Mouse (Mus musculus) layer of hippocampus, postnatal 14 days (tissue): Measurements from ENCODE around the gene Aldh3b1. TPM values are rescaled to one million over a fixed set of nuclear protein-coding genes. Genes with fewer than 3 reads are reported as not detected.
A peak's percentile ranks its signal among the peaks of the same experiment; 100 is the strongest.
"Not testable (repeated sequence)": the region's sequence is repeated elsewhere in the genome, so short reads cannot be mapped to it uniquely, and the experiment has no call there.

Source experiments
- DNase-seq, 2 experiments: peaks; one replicate each; pipeline ENCODE4 v3.0.0; 2021 to 2022; ENCODE audit warnings: low spot score in 2 of 2, mixed read lengths in 1 of 2
- long read RNA-seq, 2 experiments: library from polyadenylated mRNA; stranded (forward); transcript quantifications; one replicate each; pipeline ENCODE4 v2.0.0; 2021
- total RNA-seq, 2 experiments: library from RNA; stranded (reverse); gene quantifications; 2 replicates each; pipeline ENCODE4 v1.2.3; 2021

The Aldh3b1 gene
- total RNA-seq = 1 to 10 TPM; 2.8 TPM
- long read RNA-seq, experiment 1, partial matches to known transcripts = 0 of 4 reads
- long read RNA-seq, experiment 1, other reads (novel, unspliced or antisense) = 1 of 4 reads
- long read RNA-seq, experiment 2, partial matches to known transcripts = 2 of 4 reads
- long read RNA-seq, experiment 2, other reads (novel, unspliced or antisense) = 0 of 4 reads

DNA sequence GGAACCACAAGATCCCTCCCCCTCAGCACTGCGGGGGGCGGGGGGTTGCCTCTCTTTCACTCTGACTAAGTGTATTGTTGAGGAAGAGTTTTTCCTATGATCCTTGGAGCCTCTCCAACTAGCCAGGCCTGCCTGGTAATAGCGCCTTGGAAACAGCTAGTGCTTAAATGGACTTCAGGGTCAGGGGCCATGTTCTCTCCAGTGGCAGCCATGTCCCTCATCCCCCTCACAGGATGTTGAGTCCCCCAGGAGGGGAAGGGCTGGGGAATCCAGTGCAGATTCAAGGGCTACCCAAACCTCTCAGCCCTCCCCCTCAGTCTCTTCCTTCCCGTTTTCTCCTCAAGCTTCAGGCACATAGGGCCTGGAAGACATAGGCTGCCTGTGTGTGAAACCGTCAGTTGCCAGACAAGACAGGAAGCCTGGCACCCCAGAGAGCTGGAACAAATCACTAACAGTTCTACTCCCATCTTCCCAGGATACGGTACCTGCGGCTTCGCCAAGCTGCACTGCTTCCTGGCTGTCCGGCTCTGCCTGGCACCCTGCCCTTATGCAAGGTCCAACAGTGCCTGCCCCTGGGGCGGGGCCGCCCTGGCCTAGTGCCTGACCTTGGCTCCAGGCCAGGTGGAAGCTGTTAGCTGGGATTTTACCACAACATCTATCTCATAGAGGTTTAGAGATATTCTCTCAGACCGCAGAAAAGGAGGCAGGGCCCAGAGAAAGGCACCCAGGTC, at the start of gene Aldh3b1:
Gene Aldh3b1, minus strand, starts transcription at position 598 of the 731 bp plus-strand sequence.
- peak; percentile 58 to 60 for DNase-seq

DNA sequence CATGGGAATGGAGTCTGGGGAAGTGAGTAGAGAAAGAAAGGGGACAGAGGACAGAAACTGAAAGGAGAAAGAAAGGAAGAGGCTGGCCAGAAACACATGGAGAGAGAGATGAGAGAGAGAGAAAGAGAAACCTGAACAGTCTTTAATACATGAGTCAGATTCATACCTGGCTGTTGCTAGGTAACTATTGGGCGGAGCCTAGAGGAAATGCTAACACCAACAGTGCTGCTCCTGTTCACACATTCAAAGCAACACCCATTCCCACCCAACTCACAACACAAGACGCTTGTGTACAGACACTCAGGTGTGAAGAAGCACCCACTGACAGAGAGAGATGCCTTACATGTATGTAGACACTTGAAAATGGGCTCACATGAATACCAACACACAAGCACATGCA, 46.3 kb upstream of the Aldh3b1 start:
- no peak for DNase-seq

DNA sequence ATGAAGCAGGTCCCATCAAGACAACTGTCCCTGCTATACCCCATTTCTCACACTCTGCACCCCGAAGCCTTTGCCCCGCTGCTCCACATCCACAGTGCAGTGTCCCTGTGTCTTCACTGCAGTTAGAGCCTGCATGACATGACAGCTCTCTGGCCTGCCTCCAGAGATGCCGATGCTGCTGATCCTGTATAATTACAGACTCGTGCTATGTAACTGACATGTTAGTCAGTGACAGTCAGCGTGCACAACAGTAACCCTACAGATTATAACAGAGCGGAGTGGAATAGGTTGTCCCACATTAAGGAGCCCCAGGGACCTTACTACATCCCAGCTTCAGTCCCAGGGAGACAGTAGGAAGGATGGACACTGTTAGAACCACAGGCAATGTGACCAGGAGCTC, 45.0 kb upstream of the Aldh3b1 start:
- not testable (repeated sequence) for DNase-seq

DNA sequence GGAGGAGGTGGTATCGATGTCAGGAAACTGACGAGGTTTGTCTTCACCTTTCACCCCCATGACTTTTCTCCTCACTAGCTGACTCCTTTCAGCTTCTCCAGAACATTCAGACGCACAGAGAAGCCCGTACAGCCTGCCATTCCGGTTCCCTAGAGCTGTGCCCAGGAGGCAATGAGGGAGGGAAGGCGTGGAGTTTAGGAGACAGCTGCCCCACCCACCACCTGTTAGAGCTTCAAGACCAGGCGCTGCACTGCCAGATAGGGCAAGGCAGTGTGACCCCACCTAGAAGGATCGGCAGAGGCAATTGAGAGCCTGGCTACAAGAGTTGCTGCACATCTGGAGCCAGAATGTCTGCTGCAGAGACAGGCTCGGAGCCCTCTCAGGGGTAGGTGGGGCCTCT, 42.6 kb upstream of the Aldh3b1 start, which contains the start of gene Aldh3b2:
Gene Aldh3b2, plus strand, starts transcription at position 100 of the 400 bp plus-strand sequence.
- no peak for DNase-seq

DNA sequence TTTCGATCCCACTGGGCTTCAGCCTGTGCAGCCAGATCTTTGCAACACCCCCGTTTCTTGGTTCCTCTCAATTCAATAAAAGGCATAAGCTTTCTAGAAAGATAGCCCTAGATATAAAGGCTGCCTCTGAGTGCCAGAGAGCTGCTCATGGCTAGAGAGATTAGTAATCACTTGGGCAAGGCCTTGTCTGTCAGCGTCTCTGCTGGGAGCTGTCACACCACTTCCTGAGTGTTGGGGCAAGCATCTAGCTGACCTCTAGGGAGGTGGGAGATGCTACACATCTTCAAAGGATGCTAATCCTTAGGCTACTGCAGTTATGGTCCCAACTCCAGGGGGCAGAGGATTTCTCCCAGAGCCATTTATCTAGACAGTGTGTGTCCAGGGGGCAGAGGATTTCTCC, 37.6 kb upstream of the Aldh3b1 start:
- DNase-seq = no peak

DNA sequence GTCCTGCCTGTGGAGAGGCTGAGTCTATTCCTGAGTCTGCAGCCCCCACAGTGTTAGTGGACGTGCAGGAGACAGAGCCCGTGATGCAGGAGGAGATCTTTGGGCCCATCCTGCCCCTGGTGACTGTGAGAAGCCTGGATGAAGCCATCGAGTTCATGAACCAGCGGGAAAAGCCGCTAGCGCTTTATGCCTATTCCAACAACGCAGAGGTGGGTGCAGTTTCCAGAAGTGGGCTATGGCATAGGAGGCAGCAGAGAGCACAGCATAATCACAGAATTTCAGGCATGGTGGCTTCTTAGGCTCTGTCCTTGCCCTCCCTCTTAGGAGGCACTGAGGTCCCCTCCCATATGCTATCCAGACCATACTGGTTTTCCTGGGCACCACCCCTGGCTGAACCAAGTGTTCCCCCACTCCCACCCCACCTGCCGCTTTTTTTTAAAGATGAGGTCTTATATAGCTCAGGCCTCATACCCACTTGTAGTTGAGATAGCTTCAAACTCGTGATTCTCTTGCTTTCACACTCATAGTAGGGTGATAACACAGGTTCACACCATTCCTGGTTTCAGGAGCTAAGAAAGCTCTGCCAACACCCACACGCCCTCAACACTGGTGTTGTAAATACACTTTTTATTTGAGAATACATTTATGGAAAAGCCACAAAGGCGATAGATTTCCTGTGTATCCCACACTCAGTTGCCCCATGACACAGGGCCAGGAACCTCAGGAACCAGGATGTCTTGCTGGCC, 36.9 kb upstream of the Aldh3b1 start:
- DNase-seq = no peak

DNA sequence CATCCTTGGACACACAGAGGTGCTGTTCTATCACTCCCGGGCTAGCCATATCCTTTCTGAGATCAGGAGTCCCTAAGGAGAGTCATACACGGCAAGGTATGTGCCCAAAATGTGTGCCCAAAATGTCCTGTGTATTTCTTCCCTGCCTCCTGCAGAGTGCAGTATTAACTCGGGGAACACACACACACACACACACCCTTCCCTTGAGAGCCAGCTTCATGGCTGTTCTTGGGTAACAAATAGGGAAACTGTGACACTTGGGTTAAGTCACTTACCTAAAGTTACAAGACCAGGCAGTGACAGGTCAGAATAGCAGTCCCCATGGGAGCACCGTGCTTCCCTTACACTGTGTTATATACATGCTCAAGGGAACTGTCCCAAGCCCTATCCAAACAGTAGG, 34.4 kb upstream of the Aldh3b1 start:
- DNase-seq = no peak

DNA sequence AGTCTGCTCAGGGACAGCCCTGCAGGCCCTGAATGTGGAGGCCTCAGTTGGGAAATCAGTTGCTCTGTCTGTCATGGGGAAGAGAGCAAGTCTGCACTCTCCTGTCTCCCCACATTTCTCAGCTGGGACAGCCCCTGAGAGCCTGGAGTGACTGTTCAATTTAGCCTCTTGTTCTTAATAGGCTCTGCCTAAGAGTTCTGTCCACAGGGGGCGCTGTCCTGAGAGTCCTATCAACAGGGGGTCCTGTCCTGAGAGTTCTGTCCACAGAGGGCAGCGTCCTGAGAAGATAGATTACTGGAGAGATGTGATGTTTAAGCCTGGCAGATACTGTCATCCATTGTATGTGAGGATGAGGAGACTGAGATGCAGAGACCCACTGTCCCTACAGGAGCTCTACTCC, 32.9 kb upstream of the Aldh3b1 start:
- DNase-seq = no peak

DNA sequence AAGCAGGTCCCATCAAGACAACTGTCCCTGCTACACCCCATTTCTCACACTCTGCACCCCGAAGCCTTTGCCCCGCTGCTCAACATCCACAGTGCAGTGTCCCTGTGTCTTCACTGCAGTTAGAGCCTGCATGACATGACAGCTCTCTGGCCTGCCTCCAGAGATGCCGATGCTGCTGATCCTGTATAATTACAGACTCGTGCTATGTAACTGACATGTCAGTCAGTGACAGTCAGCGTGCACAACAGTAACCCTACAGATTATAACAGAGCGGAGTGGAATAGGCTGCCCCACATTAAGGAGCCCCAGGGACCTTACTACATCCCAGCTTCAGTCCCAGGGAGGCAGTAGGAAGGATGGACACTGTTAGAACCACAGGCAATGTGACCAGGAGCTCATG, 32.2 kb upstream of the Aldh3b1 start:
- not testable (repeated sequence) for DNase-seq

DNA sequence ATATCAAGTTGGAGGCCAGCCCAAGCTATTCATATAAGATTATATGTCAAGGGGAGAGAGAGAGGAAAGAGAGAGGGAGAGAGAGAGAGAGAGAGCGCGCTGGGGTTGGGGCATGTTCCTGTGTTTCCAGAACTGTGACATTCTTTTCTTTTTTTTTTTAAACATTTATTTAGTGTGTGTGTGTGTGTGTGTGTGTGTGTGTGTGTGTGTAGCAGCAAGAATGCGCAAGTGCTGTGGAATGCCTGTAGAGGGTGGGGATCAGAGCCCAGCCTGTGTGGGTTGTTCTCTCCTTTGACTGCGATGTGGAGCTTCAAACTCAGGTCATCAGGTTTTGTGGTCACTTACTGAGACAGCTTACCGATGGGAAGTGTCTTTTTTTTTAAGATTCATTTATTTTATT, 30.6 kb upstream of the Aldh3b1 start:
- no peak for DNase-seq

DNA sequence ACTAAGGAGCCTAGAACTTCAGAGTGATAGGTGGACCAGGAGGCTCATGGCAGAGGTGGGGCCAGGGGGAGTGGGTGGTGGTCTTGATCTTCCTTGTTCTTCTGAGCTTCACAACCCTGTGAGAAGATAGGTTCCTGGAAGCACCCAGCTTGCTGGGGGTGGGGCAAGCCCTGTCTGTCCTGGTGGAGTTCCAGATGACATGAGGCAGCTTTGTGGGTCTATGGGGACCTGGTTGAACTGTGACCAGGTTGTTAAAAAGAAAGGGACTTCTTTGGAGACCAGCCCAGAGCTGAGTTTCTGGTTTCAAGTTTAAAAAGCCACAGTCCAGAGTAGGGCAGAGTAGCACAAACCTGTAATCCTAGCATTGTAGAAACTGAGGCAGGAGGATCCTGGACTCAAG, 29.4 kb upstream of the Aldh3b1 start:
- no peak for DNase-seq

DNA sequence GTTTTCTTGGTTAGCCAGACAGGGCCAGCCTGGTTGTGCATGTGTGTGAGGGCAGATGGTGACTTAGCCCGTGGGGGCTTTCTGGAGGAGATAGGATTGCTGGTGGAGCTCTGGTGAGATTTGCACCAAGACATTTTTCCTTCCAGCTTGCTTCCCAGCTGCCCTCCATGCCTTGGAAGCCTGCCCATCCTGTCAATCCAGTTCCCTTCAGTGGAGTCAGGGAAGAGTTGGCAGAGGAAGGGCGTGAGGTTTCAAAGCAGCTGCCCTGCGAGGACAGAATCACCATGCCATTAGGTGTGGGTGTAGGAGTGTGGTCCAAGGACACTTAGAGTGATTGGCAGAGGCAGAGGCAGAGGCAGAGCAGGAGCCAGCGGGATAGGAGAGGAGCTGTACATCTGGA, 28.9 kb upstream of the Aldh3b1 start, which contains the start of gene Aldh3b3:
Gene Aldh3b3, plus strand, starts transcription at position 176 of the 400 bp plus-strand sequence.
- DNase-seq = peak in 1 of 2 experiments; percentile 12

DNA sequence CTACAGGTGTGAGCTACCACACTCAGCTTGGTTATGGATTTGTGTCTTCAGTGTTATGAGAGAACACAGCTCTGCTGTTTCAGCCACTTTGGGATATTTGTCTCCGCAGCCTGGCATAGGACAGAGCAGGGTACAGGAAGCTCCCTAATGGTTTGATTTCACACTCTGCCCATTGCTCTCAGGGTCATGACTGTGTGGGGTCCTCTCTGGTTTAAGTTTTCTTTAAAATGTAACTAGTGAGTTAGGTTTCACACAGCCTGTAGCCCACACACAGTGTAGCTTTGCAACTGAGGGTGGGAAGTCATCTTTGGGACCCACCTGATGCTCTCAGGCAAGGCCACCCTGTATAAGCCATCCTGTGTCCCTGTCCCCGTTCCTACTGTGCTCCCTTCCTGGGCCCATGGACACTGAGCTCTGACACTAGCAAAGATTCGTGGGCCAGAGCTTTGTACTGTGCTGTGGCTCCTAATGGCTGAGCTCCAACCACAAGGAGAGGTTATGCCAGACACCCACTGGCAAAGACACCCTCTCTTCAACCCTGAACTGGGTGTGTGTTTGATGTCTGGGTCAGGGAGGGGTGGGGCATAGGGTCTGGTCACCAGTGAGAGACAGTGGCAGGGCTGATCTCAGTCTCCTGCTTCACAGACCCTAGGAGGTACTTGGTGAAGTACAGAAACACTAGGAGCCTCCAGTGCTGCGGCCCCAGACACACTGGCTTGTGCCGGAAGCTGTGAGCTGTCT, 27.9 kb upstream of the Aldh3b1 start:
- DNase-seq = not testable (repeated sequence)

DNA sequence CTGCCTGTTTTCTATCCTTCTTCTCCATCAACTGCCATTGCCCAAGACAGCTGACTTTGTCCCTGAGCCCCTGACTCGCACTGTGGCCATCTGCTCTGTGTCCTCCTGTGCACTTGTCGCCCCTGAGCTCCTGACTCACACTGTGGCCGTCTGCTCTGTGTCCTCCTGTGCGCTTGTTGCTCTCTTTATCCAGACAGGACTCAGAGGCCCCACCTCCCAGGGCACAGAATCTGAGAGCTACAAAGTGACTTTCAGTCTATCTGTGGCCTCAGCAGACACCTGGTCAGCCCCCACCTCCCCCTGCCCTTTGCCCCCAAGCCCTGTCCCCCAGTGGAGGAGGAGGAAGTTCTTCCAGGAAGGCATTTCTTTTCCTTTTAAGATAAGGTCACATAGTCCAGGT, 26.2 kb upstream of the Aldh3b1 start:
- DNase-seq = no peak

DNA sequence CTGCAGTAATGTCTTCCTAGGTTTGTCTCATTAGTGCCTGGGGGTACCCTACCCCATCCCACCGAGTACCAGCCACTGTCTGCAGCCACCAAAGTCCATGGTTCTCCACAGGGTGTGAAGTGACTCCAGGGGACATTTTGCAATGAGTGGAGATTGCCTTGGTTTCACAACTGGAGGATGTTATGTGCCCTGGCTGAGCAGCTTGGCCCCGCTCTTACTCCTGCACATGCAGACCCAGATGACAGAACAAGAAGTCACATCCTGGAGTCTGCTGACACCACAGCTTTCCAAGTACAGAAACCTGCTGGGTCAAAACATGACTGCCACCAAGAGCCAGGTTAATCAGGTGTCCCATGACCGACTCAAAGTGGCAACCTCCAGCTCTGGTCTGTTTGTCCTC, 25.4 kb upstream of the Aldh3b1 start:
- no peak for DNase-seq

DNA sequence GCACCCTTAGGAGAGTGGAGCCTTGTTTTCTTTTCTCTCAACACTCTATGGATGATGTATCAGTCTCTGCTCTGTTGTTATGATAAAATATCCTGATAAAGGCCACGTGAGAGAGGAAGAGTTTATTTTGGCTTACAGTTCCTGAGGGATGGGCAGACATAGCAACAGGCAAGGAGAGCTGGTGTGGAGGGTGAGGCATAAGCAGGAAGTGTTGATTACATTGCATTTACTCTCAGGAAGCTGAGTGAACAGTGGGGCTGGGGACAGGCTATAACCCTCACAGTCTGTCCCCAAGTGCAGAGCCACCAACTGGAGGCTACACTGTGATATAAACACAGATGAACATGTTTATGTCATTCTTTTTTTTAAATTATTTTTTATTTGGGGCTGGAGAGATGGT, 22.5 kb upstream of the Aldh3b1 start:
- DNase-seq = no peak

DNA sequence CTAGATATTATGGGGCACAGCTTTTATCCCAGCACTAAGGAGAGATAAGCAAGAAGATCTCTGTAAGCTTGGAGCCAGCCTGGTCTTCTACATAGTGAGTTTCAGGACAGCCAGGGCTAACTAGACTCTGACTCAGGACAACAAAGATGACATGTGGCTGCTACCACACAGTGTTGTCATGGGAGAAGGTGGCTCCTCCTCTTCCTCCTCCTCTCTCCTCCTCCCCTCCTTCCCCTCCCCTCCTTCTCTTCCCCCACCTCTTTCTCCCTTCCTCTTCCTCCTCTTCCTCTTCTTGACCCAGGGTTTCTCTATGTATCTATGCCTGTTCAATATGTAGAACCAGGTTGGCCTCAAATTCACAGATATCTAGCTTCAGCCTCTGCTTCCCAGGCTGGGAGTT, 21.9 kb upstream of the Aldh3b1 start:
- no peak for DNase-seq

DNA sequence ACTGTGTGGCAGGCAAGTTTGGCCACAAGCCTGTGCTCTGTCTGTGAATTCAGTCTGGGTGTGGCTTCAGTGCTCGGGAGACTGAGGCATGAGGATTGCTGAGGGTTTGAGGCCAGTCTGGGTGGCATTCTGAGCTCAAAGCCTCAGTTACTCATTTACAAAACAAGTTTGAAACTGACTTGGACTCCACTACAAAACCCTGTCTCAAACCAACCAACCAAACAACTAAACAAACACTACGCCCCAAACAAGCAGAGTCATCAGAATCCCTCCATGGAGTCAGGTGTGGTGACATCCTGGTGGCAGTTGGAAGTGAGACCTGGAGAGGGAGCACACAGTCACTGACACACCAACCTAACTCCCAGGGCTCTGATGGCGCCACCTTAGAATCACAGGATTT, 20.7 kb upstream of the Aldh3b1 start:
- no peak for DNase-seq

DNA sequence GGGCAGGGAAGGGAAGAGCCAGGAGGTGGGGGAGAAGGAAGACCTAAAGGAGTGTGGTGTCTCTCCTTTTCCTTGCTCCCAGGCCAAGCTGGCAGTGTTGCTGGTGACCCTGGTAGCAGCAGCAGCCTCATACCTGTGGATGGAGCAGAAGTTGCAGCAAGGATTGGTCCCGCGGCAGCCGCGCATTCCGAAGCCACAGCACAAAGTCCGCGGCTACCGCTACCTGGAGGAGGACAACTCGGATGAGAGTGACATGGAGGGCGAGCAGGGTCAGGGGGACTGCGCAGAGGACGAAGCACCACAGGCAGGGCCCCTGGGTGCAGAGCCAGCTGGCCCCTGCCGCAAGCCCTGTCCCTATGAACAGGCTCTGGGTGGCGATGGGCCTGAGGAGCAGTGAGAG, 18.9 kb upstream of the Aldh3b1 start:
- no peak for DNase-seq

DNA sequence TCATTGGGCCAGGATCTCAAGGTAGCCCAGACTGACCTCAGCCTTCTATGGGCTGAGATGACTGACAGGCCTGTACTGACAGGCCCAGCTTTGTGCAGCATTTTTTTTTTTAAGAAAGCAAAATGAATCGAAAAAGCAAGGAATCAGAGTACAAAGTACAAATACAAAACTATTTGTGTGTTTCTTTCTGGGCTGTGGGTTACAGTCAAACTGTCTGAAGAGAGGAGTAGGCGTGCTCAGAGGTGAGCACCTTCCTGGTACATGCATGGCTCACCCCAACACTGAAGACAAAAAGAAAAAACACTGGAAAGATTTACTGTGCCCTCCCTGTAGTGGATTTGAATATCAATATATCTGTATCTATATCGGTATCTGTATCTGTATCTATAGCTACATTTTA, 18.2 kb upstream of the Aldh3b1 start:
- DNase-seq = no peak

DNA sequence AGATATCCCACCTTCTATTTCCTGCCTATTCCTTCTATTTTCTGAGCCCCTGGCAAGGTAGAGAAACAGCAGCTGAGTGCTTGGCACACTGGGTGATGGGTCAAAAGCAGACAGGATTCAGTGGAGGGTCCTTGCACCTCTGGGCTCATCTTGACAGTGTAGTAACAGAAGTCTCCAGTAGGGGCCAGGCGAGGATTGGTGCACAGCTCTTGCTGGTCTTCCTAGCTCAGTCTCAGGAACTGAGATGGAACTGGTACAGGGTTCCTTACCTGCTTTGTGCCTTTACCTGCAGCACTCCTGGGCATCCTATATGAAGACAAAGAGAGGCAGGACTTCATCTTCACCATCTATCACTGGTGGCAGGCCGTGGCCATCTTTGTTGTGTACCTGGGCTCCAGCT, 17.1 kb upstream of the Aldh3b1 start:
- peak; percentile 67 to 79 for DNase-seq
